Mouse (Mus musculus) WW6 (cell line): ENCODE measurements around the gene Pcgf3.
A peak's percentile ranks its signal among the peaks of the same experiment; 100 is the strongest.
"Not testable (repeated sequence)": the region's sequence is repeated elsewhere in the genome, so short reads cannot be mapped to it uniquely, and the experiment has no call there.

Experiments used
- DNase-seq: peaks from one replicate; pipeline ENCODE4 v3.0.0-alpha.2; 2013; ENCODE audit warnings: low read depth, low spot score

Gene Pcgf3

DNA sequence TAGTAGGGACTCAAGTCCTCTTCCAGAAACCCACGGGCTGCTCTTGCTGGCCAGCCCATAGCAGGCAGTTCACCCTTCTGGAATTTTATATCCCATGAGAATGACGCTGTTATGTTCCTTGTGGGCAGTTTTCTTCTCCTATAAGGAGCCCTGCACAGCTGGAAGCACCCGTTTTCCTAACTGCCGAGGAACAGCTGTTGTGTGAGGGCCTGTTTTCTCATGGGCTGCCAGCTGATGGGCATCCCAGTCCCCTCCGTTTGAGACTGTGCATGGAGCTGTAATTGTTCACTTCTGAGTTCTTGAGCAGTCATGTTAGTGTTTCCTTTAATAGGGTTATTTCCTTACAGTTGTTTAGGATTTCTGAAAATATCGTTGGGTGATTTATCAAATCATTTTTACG, 8.6 kb downstream of the Pcgf3 start:
- DNase-seq: no peak

- no peak for DNase-seq
These were observed 12.7 kb downstream of the Pcgf3 start for GRCm38 (mm10) chr5:108473737-108474136.

- DNase-seq: no peak
These were observed 14.9 kb downstream of the Pcgf3 start for GRCm38 (mm10) chr5:108475977-108476376.

DNA sequence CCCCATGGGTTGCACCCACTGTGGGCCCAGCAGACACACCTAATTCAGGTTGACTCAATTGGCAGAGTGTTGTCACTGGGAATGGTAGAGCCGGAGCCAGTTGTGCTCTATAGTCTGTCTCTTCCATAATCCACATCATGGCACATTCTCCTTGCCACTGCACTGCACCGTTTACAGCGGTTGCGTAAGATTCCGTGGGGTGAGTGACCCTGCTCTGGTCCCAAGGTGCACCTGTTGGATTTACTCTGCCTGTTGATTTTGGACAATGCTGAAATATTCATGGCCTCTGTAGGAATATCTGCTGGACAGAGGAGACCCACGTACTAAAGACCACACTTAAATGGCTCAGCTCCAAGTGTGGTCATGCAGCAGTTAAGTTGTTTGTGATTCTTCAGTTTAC, 22.0 kb downstream of the Pcgf3 start:
- no peak for DNase-seq

- DNase-seq: no peak
These were observed 24.2 kb downstream of the Pcgf3 start for GRCm38 (mm10) chr5:108485239-108485638.

- DNase-seq: not testable (repeated sequence)
These were observed 25.1 kb downstream of the Pcgf3 start for GRCm38 (mm10) chr5:108486148-108486547.

DNA sequence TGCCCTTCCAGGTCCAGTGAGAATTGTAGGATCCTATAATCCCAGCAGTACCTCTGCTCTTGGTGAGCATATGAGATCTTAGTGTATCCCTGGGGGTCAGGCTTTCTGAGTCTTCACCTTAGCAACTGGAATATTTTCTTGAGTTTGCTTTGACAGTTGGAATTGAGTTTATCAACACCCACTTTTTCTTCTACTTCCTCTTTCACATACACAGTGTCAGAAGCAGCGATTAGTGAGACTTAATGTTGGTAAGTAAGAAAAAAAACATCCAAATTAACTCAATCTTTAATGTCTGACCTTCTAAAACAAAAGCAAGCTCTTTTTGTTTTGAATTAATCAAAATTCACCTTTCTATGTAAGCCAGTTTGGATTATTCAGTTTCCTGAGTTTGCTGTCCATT, 40.5 kb downstream of the Pcgf3 start:
- DNase-seq: no peak

GRCm38 (mm10) chr5:108502286-108502685, 41.3 kb downstream of the Pcgf3 start:
- no peak for DNase-seq

GRCm38 (mm10) chr5:108515581-108516361, 54.7 kb downstream of the Pcgf3 start:
- DNase-seq: no peak

DNA sequence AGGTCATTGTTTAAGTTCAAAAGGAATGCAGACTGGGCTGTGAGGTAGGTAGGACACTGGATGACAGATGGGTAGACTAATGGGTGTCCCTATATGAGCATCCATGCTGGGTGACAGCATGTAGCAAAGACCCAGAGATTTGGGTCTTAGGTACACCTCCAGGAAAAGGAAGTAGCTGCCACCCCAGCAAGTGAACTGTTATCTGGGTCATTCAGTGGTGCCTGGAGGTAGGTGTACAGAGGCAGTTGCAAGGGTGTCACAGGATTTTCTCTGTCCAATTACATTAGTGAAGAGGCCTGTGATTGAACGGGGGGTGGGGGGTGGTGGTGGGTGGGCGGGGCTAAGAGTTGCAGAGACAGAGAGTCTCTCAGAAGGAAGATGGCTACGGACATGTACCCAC, 55.6 kb downstream of the Pcgf3 start:
- DNase-seq: no peak

DNA sequence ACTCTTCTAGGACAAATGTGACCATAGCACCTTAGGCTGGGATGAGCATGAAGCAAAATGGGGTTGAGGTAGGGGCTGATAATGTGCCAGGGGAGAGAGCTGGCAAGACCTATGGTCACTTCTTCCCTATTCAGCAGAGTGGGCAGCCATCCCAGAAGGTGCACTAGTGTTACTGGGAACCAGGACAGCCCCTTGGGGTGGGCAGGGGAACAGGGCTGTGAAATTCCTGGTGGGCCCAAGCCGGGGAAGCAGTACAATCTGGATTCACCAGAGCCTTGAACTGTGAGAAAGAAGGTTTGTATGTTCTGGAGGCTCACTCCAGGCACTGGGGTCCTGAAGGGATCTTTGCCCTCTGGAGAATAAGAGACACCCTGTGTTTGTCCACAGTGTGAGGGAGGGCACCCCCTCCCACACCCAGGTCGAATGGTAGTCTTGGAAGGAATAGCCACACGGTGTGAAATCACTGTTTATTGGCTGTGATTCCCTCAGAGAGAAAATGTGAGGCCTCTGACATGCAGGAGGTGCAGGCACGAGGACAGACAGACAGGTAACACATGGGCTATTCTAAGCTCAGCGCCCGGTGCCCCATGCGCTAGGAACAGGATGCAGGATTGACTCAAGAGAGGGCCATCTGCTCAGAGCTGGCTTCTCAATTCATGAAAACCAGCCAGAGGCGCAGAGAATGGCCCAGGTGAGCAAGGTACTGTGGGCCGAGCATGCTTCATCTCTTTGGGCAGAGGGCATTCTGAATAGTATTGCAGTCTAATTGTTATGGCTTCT, 57.3 kb downstream of the Pcgf3 start:
- DNase-seq: no peak

GRCm38 (mm10) chr5:108518951-108519350, 57.9 kb downstream of the Pcgf3 start:
- no peak for DNase-seq

DNA sequence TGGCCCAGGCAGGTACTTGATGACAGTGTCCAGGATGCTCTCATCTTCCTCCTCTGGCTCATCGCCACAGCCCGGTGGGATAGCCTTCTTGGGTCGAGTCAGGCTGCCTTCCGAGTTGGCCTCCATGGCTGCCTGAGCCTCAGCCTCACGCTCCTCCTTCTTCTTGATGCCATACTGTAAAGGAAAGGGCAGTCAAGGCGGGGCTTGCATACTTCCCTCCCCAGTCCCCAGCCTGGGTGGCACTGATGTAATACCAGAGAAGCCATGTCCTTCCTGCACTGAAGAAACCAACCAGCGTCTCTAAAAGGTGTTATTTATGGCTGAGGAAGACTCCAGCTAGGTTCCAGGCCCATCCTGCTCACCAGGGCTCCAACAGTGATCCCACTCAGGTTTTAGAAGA, 59.1 kb downstream of the Pcgf3 start:
- DNase-seq: no peak

DNA sequence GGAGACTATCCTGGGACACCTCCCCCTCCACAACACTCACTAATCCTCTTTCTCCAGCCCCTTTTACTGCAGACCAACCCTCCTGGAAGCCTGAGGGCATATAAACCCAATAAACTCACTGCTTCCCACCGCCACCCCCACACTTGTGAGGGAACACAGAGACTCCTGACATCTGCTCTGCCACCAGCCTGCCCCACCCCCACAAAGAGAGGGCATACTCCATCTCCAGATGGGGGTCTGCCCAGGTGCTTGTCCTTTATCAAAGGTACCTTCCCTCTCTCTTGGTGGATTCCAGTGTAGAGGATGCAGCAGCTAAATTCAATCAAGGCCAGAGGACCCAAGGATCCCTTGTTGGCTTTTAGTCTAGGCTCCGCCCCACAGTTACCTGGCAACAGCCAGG, 60.0 kb downstream of the Pcgf3 start:
- no peak for DNase-seq

DNA sequence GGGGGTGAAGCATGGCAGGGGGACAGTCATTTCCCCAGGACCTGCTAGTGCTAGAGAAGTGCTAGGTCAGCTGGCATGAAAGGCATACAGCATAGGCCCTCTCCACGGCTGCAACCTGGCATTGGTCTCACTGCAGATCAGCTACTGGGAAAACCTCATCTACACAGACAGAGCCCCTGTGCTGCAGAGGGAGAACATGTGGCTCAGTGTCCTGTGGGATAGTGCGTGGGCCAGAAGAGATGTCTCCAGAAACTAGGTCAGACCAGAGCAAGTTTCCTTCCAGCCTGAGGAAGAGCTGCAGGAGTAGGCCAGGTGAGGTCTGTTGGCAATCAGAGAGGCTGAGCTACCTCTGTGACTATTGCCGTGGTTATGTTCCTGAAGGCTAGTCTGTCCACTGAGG, 60.9 kb downstream of the Pcgf3 start:
- DNase-seq: no peak

DNA sequence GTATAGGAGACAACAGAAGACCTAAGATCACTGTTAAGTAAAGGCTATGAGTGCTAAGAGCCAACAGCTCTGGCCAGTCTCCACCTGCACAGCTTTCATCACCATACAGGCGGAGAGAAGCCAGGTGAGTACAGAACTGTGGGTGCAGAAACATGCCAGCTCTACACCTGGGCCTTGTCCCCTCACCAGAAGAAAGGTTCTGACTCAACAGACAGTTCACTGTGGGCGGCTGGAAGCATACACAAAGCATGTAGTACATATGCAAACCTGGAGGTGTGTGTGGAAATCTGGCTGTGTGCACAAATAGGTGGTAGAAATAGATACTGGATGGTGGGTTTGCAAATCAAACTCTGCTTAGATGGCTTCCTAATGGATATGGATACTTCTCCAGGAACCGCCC, 61.6 kb downstream of the Pcgf3 start:
- no peak for DNase-seq

DNA sequence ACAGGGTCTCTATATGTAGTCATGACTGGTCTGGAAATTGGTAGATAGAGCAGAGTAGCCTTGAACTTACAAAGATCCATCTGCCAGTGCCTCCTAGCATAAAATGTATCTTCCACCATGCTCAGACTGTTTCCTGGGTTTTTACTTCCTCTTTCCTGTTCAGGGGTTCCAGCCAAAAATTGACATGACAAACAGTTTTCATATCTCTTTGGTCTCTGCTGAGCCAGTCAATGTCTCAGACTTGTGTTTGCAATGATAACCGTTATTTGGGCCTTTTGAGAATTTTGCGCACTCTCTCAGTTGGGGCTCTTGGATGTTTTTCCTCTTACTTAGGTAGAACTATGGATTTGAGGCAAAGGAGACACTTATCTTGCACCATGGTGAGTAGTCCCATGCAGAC, 73.2 kb downstream of the Pcgf3 start:
- DNase-seq: no peak

- DNase-seq: no peak
These were observed 82.7 kb downstream of the Pcgf3 start for GRCm38 (mm10) chr5:108543516-108544291.

- no peak for DNase-seq
These were observed 86.6 kb downstream of the Pcgf3 start for GRCm38 (mm10) chr5:108547636-108548035.

GRCm38 (mm10) chr5:108549137-108549488, 88.1 kb downstream of the Pcgf3 start:
- DNase-seq: no peak

DNA sequence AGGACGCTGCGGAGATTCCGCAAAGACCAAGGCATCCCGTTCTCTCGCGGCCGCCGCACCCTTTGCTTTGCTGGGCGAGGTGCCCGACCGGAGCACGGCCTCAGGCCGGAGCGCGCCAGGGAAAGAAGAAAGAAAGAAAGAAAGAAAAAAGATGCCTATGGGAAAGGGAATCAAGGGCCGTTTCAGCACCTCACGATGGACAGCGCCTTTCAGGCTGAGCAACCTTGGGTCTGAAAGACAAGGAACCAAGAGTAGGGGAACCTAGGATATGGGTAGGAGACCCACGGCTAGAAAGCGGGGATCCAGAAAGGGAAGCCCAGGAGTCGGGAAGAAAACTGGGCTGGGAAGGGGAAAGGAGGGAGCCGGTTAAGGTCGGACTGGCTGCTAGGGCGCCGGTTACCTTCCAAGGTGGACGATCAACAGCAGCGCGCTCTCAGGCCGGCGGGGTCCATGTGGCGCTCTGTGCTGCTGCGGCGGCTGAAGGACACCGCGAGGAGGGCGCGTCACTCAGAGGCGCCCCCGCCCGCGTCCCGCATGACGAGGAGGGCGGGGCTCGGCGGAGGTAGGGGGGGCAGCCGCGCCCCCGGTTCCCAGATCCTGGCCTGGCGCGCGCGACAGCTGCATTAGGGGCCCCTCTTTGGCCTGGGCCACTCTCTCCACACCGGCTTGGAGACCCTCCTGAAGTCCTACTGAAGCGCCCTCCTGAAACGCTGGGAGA, 88.6 kb downstream of the Pcgf3 start, which contains the start of gene Cplx1:
Cplx1 (minus strand) TSS at position 536 of the 718 bp plus-strand sequence.
- peak; percentile 31 for DNase-seq

- DNase-seq: no peak
These were observed 89.2 kb downstream of the Pcgf3 start for GRCm38 (mm10) chr5:108550207-108550594.
